Mouse (Mus musculus) embryonic fibroblast, embryonic 13.5 days (primary cell): Measurements from ENCODE around the gene Ccdc115.

ENCODE experiments used
- CTCF ChIP-seq: IDR thresholded peaks from 2 replicates; pipeline ENCODE4 v1.5.1; 2011; ENCODE audit warnings: mild to moderate bottlenecking, control low read depth, low read length, moderate library complexity, borderline replicate concordance; ENCODE audit not compliant: insufficient read depth
- POLR2A ChIP-seq: IDR thresholded peaks from 2 replicates; pipeline ENCODE4 v1.6.1; 2011; ENCODE audit warnings: low read depth, mild to moderate bottlenecking, control low read depth, low read length, moderate library complexity

DNA sequence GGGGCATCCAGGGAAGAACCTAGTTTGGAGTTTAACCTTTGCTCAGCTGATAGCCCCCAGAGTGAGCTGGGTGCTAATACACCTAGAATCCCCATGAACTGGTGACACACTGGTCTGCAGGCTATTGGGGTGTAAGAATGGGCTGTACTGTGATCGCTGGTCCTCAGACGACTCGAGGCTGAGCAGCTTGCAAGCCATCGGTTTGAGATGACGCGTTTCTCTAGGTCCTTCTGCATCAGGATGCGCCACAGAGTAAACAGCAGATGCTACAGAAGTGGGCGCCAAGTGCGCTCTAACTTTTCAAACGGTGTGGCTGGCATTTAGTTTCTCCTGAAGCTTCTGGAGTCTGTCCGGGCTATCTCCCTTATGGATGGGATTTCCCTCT, 50.6 kb downstream of the Ccdc115 start:
- TF ChIP-seq CTCF (no peak), POLR2A (no peak)
